Mouse (Mus musculus) neutrophil, adult 65 days (primary cell): ENCODE results near the gene Cops6. TPM values are rescaled to one million over a fixed set of nuclear protein-coding genes. Genes with fewer than 3 reads are reported as not detected.

Source experiments
- total RNA-seq: library from RNA; stranded (reverse); gene quantifications from 2 replicates; pipeline ENCODE4 v1.2.4, GENCODE M21; 2023

Cops6 gene
- 31.1 and 37.3 TPM in 2 replicates for total RNA-seq

DNA sequence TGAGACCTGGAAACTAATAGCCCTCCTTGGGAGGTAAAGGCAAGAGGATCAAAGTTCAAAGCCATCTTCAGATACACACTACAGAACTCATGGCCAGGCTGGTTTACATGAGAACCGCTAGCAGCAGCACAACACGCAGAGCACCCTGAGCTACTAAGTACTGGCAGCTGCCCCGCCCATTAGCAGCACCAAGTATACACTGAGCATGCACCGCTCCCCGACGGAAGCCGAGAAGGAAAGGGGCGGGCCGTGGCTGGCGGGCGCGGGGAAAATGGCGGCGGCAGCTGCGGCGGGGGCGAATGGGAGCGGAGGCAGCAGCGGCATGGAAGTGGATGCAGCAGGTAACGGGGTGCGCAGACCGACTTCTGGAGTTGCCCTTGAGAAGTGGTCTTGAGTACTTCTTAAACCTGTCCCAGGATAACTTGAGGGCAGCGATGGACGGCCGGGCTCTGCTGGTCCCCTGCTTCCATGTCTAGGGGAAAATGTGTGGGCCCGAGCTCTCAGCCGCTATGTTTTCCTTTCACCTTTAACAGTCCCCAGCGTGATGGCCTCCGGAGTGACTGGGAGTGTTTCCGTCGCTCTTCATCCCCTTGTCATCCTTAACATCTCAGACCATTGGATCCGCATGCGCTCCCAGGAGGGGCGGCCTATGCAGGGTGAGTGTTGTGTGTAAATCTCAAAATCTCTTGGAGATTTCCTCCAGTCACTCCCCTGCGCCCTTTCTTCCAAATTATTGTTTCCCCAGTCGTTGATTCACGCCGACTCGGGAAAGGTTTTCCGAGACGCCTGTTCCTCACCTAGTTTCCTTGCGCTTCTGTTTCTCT lies at the start of gene Cops6:
TSS of gene Cops6 (plus strand) at position 230 of the 824 bp plus-strand sequence.

DNA sequence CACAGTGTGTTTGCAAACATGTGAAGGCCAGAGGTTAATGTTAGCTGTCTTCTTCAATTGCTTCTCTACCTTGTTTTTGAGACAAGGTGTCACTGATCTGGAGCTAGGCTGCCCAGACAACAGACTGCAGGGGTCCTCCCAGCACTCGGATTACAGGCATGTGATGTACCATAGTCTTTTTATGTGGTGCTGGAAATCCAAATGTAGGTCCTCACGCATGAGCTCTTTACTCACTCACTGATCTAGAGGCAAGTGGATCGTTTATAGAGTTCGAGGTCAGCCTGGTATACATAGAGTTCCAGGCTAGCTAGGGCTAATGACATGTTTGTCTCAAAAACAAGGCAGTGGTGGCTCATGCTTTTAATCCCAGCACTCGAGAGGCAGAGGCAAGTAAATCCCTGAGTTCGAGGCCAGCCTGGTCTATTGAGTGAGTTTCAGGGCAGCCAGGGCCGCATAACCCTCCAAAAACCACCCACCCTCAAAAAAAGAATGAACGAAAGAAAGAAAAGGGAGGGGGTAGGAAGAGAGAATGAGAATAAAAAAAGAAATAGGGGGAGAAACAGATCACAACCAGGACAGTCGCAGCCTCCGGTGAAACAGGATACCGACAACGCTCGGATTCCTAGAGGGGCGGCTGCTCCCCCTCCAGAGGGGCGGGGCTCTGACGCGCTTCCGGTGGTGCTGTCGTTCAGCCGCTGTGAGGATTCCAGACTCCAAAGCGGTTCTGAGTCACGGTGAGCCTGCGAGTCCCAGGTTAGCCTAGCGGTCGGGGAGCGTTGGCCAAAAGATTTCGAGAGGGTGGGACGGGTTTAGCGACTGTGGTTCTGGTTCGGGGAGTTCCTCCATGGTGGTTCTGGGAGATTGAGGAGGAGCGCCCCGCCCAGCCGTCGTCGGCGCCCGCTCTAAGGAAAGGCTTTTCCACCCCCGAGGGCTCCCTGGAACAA lies 44.3 kb upstream of the Cops6 start, which contains the start of gene Zscan21:
TSS of gene Zscan21 (plus strand) at position 649 of the 944 bp plus-strand sequence.

DNA sequence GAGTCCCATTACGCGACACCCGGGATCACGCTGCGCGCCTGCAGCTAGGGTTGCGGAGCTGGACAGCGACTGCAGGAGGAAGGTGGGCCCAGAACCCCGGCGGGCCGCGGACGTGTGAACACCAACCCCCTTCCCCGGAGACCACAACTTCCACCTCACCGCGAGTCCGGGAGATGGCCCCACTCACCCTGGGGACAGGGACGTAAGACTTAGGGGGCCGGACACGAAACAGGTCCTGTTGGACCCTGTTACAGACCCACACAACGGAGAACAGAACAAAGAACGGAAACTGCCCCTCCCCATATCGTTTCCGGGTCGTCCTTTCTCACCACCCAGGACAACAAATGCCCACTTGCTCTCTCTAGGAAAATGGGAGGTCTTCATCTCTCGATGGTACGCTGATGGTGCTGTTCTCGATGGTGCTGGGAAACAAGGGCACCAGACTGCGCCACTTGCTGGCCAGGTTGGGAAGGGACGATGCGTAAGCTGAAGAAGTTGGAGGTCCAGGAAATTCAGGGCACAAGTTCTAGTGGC lies 5.4 kb upstream of the Cops6 start, which contains the start of gene Zfp113:
TSS of gene Zfp113 (minus strand) at position 302 of the 534 bp plus-strand sequence.

GRCm38 (mm10) chr5:138171695-138172491 lies 11.0 kb downstream of the Cops6 start, which contains the start of the genes Ap4m1 and Mcm7:
Gene Ap4m1 (plus strand): TSS chr5:138172002.
Gene Mcm7 (minus strand): TSS chr5:138172422.

DNA sequence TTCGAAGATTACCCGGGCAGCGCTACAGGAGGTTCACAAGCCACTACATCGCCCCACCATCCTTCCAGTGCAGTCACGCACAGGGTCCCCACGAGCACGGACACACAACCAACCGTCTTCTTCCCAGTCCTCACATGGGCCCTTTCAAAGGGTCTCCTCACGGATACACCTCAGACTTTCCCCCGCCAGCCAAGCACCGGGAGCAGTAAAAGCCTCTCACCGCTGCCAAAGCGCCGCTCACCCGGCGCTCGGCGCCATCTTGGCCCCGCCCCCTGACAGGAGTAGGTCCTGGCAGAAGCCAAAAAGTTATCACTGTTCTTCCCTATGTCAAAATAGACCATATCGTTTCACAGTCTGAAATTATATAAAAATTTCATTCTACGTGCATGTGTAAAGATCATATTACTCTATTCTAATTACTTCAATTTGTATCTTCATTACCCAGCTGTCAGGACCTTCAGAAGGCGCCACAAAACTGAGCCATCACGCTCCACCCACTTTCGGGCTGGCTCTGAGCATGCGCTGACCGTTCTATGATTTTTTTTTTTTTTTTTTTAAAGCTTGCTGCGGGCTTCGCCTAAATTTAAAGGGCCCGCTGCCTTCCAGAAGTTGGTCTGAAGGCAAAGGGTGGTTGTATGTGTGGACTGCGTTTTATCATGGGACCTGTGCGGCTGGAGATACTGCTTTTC lies 26.2 kb downstream of the Cops6 start, which contains the start of the genes Taf6 and Cnpy4:
TSS of gene Taf6 (minus strand) at position 502 of the 689 bp plus-strand sequence.
TSS of gene Cnpy4 (plus strand) at position 536 of the 689 bp plus-strand sequence.

GRCm38 (mm10) chr5:138193771-138194727 lies 33.2 kb downstream of the Cops6 start, which contains the start of gene Mblac1:
Gene Mblac1 (plus strand): TSS chr5:138194314.

Other genes with a start within 250 kb of the Cops6 start
- not detected in 2 replicates for gene Cyp3a13, start 239.5 kb upstream of the Cops6 start, total RNA-seq
- not detected in 2 replicates for gene Gjc3, start 198.0 kb upstream of the Cops6 start, total RNA-seq
- gene Azgp1, start 179.6 kb upstream of the Cops6 start, total RNA-seq: 0.88 and 0.92 TPM in 2 replicates
- gene Smok3a, start 139.8 kb upstream of the Cops6 start, total RNA-seq: not detected in 2 replicates
- not detected in 2 replicates for gene Smok3b, start 139.6 kb upstream of the Cops6 start, total RNA-seq
- gene Smok3c, start 107.9 kb upstream of the Cops6 start, total RNA-seq: not detected in 2 replicates
- 8.6 and 9.6 TPM in 2 replicates for gene Zkscan1, start 76.0 kb upstream of the Cops6 start, total RNA-seq
- gene Zscan21, start 44.2 kb upstream of the Cops6 start, total RNA-seq: 4.9 and 5.4 TPM in 2 replicates
- 0.98 and 1.2 TPM in 2 replicates for gene Zfp113, start 5.3 kb upstream of the Cops6 start, total RNA-seq
- 19.7 and 22.1 TPM in 2 replicates for gene Ap4m1, start 10.9 kb downstream of the Cops6 start, total RNA-seq
- gene Mcm7, start 11.4 kb downstream of the Cops6 start, total RNA-seq: 103 and 141 TPM in 2 replicates
- gene Taf6, start 26.4 kb downstream of the Cops6 start, total RNA-seq: 15.3 and 16.8 TPM in 2 replicates
- gene Cnpy4, start 26.4 kb downstream of the Cops6 start, total RNA-seq: 9.6 and 13.9 TPM in 2 replicates
- 3.1 and 3.2 TPM in 2 replicates for gene Mblac1, start 33.2 kb downstream of the Cops6 start, total RNA-seq
- 0.35 and 0.39 TPM in 2 replicates for gene Nxpe5, start 64.8 kb downstream of the Cops6 start, total RNA-seq
- 160 and 171 TPM in 2 replicates for gene Lamtor4, start 94.4 kb downstream of the Cops6 start, total RNA-seq
- gene BC037034, start 103.0 kb downstream of the Cops6 start, total RNA-seq: 127 and 132 TPM in 2 replicates
- not detected in 2 replicates for gene Gal3st4, start 111.8 kb downstream of the Cops6 start, total RNA-seq
- gene Gm43720, start 118.9 kb downstream of the Cops6 start, total RNA-seq: not detected in 2 replicates
- 2.3 and 4.3 TPM in 2 replicates for gene Gpc2, start 118.9 kb downstream of the Cops6 start, total RNA-seq
- gene Stag3, start 119.2 kb downstream of the Cops6 start, total RNA-seq: 1.4 and 2.2 TPM in 2 replicates
- 1.5 and 2.1 TPM in 2 replicates for gene Pvrig, start 180.9 kb downstream of the Cops6 start, total RNA-seq